Mouse (Mus musculus): ENCODE measurements around the gene Ppp6r3. TPM values are rescaled to one million over a fixed set of nuclear protein-coding genes. Genes with fewer than 3 reads are reported as not detected.
"Not testable (repeated sequence)": the region's sequence is repeated elsewhere in the genome, so short reads cannot be mapped to it uniquely, and the experiment has no call there.

The Ppp6r3 gene
- polyA plus RNA-seq, 1 experiment from 2014 or later: 68.7 TPM

DNA sequence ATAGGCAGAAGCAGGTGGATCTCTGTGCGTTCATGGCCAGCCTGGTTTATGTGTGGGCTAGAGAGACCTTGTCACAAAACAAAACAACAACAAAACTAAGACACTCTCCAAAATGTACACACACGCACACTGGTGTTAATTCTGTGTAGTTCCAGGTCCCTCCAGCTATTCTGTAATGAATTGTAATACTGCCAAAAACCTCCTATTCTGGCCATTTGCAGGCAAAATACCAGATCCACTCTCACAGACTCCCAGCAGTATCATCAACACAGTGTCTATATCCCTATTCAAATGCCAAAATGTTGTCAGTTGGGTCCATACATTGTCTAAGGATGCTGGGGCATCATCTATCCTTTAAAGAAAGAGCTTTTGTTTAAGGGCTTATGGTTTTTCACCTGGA, 30.6 kb downstream of the Ppp6r3 start:
- H3K4me2 ChIP-seq (replicated peaks; ENCODE audit: low read depth, low read length): no peak overlapping the region
- no peak for ATAC-seq (ENCODE audit: insufficient number of reproducible peaks, insufficient read depth, low FRiP score, low read depth)
- no peak overlapping the region for H3K9ac ChIP-seq (replicated peaks; ENCODE audit: low read depth, low read length)
- WGBS: 89% methylated on average over 2 of the region's 2 CpGs
- H3K27ac ChIP-seq (ENCODE audit: low read length): no peak overlapping the region
- H3K9me3 ChIP-seq (ENCODE audit: control insufficient read depth, low read depth, low read length): no peaks in the 10 kb centered on the region
- no peaks in the 10 kb centered on the region for H3K4me1 ChIP-seq (ENCODE audit: control insufficient read depth, insufficient read depth, low read length)
- no peak overlapping the region for H3K4me3 ChIP-seq (ENCODE audit: low read depth, low read length)
- peaks cover 9% of the 10 kb centered on the region; the same call in 1 of the 2 replicates for H3K36me3 ChIP-seq (ENCODE audit: control insufficient read depth, insufficient read depth, low read length)
- H3K27me3 ChIP-seq (ENCODE audit: control insufficient read depth, insufficient read depth, low read length): no peaks in the 10 kb centered on the region

DNA sequence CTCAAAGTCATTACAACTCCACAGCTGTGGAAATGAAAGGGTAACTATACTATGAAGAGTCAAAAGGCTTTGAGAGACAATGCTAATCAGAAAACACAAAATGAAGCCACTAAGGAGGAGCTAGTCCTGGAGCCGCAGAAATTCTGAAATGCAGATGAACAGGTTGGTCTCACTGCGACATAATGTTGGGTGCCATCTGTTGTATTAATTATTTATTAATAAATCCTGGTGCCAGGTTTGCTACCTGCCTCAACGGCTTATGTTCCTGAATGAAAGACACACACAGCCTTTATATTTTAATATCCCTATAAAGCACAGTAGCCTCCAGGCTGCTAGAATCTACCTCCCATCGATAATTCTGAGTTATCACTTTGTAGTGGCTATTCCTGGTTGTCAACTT, 33.0 kb downstream of the Ppp6r3 start:
- H3K9me3 ChIP-seq (ENCODE audit: control insufficient read depth, low read depth, low read length): no peaks in the 10 kb centered on the region
- no peak overlapping the region for H3K4me2 ChIP-seq (replicated peaks; ENCODE audit: low read depth, low read length)
- no peak overlapping the region for H3K9ac ChIP-seq (replicated peaks; ENCODE audit: low read depth, low read length)
- 97% methylated on average over 4 of the region's 4 CpGs for WGBS
- no peaks in the 10 kb centered on the region for H3K4me1 ChIP-seq (ENCODE audit: control insufficient read depth, insufficient read depth, low read length)
- peaks cover 12% of the 10 kb centered on the region; the same call in 1 of the 2 replicates for H3K36me3 ChIP-seq (ENCODE audit: control insufficient read depth, insufficient read depth, low read length)
- no peak overlapping the region for H3K27ac ChIP-seq (ENCODE audit: low read length)
- H3K4me3 ChIP-seq (ENCODE audit: low read depth, low read length): no peak overlapping the region
- no peaks in the 10 kb centered on the region for H3K27me3 ChIP-seq (ENCODE audit: control insufficient read depth, insufficient read depth, low read length)
- no peak for ATAC-seq (ENCODE audit: insufficient number of reproducible peaks, insufficient read depth, low FRiP score, low read depth)

DNA sequence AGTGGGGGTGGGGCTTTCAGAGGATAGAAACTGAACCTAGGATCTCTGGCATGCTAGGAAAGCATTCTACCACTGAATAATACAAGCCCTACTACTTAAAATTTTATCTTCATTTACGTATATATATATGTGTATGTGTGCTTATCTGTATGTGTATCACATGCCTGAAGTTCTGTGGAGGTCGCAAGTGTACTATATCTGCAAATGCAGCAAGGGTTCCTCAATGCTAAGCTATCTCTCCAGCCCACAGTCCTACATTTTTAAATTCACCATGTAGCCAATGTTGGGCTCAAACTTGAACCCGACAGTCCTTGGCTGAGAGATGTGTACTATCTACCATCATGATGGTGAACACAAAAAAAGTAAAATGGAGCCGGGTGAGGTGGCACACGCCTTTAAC, 34.6 kb downstream of the Ppp6r3 start:
- no peak overlapping the region for H3K4me3 ChIP-seq (ENCODE audit: low read depth, low read length)

DNA sequence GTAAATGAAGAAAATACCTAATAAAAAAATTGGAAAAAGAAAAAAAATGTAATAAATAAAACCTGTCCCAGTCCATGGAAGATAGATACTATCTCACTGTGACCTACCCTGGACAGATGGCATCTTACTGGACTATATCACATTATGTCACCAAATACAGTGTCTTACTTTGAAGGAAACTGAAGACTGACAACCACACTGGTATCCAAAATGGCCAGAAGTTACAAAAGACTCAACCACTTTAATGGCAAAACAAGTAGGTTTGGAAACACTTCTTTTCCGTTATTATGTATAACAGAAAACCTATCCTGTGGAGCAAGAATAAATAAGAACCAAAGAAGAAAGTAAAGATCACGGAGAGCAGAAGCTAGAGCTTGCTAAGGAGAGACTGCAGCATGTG, 35.3 kb downstream of the Ppp6r3 start:
- Histone ChIP-seq H3K27ac (ENCODE audit: low read length) (no peak overlapping the region), H3K4me2 (replicated peaks; ENCODE audit: low read depth, low read length) (no peak overlapping the region), H3K9ac (replicated peaks; ENCODE audit: low read depth, low read length) (no peak overlapping the region), H3K4me1 (ENCODE audit: control insufficient read depth, insufficient read depth, low read length) (no peaks in the 10 kb centered on the region), H3K9me3 (ENCODE audit: control insufficient read depth, low read depth, low read length) (no peaks in the 10 kb centered on the region), H3K27me3 (ENCODE audit: control insufficient read depth, insufficient read depth, low read length) (no peaks in the 10 kb centered on the region), H3K36me3 (ENCODE audit: control insufficient read depth, insufficient read depth, low read length) (peaks cover 13% of the 10 kb centered on the region; the same call in 1 of the 2 replicates), H3K4me3 (ENCODE audit: low read depth, low read length) (no peak overlapping the region)
- no peak for ATAC-seq (ENCODE audit: insufficient number of reproducible peaks, insufficient read depth, low FRiP score, low read depth)
- WGBS: 91% methylated on average over 2 of the region's 2 CpGs

More for the DNA sequence above, 34.6 kb downstream of the Ppp6r3 start:
- H3K4me2 ChIP-seq (replicated peaks; ENCODE audit: low read depth, low read length): no peak overlapping the region
- no peak overlapping the region for H3K9ac ChIP-seq (replicated peaks; ENCODE audit: low read depth, low read length)
- no peak for ATAC-seq (ENCODE audit: insufficient number of reproducible peaks, insufficient read depth, low FRiP score, low read depth)
- H3K36me3 ChIP-seq (ENCODE audit: control insufficient read depth, insufficient read depth, low read length): peaks cover 13% of the 10 kb centered on the region; the same call in 1 of the 2 replicates
- H3K27me3 ChIP-seq (ENCODE audit: control insufficient read depth, insufficient read depth, low read length): no peaks in the 10 kb centered on the region
- WGBS: 92% methylated on average over 5 of the region's 5 CpGs
- H3K9me3 ChIP-seq (ENCODE audit: control insufficient read depth, low read depth, low read length): no peaks in the 10 kb centered on the region
- no peak overlapping the region for H3K27ac ChIP-seq (ENCODE audit: low read length)
- no peaks in the 10 kb centered on the region for H3K4me1 ChIP-seq (ENCODE audit: control insufficient read depth, insufficient read depth, low read length)

DNA sequence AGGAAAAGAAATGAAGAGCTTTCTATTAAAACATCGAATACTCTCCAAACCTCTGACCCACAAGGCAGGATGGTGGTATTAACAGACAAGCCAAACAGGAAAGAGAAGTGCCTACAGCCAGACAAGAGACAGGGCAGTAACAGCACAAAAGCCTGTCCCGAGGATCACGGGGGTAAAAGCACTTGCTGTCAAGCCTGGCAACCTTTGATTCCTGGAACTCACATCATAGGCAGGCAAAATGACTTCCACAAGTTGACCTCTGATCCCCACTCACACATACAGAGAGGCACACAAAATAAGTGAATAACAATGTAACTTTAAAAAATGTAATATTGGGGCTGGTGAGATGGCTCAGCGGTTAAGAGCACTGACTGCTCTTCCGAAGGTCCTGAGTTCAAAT, 36.1 kb downstream of the Ppp6r3 start:
- WGBS: 86% methylated on average over 5 of the region's 5 CpGs
- ATAC-seq (ENCODE audit: insufficient number of reproducible peaks, insufficient read depth, low FRiP score, low read depth): no peak
- Histone ChIP-seq H3K9ac (replicated peaks; ENCODE audit: low read depth, low read length) (no peak overlapping the region), H3K4me3 (ENCODE audit: low read depth, low read length) (no peak overlapping the region), H3K4me2 (replicated peaks; ENCODE audit: low read depth, low read length) (no peak overlapping the region), H3K27me3 (ENCODE audit: control insufficient read depth, insufficient read depth, low read length) (no peaks in the 10 kb centered on the region), H3K4me1 (ENCODE audit: control insufficient read depth, insufficient read depth, low read length) (no peaks in the 10 kb centered on the region), H3K36me3 (ENCODE audit: control insufficient read depth, insufficient read depth, low read length) (peaks cover 13% of the 10 kb centered on the region; the same call in 1 of the 2 replicates), H3K27ac (ENCODE audit: low read length) (no peak overlapping the region), H3K9me3 (ENCODE audit: control insufficient read depth, low read depth, low read length) (no peaks in the 10 kb centered on the region)

DNA sequence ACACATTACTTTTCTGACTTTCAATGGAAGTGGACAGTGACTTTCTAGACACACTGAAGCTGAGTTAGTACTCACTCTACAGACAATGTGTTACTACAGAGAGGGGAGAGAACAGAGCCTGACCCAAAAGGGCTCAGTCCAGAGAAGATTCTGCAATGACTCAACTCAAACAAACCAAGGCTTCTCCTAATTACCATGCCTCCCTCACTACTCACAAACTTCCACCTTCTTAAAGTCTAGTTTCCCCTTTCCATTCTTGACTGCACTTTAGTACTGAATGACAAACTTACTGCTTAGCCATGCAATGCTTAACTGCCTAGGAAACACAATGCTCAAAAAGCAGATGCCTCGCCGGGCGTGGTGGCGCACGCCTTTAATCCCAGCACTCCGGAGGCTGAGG, 37.9 kb downstream of the Ppp6r3 start:
- no peak for ATAC-seq (ENCODE audit: insufficient number of reproducible peaks, insufficient read depth, low FRiP score, low read depth)
- no peak overlapping the region for H3K4me3 ChIP-seq (ENCODE audit: low read depth, low read length)
- H3K4me1 ChIP-seq (ENCODE audit: control insufficient read depth, insufficient read depth, low read length): no peaks in the 10 kb centered on the region
- H3K27me3 ChIP-seq (ENCODE audit: control insufficient read depth, insufficient read depth, low read length): no peaks in the 10 kb centered on the region
- no peak overlapping the region for H3K27ac ChIP-seq (ENCODE audit: low read length)
- peaks cover 10% of the 10 kb centered on the region; the same call in 1 of the 2 replicates for H3K36me3 ChIP-seq (ENCODE audit: control insufficient read depth, insufficient read depth, low read length)
- whole genome bisulfite sequencing: 94% methylated on average over 6 of the region's 6 CpGs
- H3K9me3 ChIP-seq (ENCODE audit: control insufficient read depth, low read depth, low read length): no peaks in the 10 kb centered on the region
- no peak overlapping the region for H3K9ac ChIP-seq (replicated peaks; ENCODE audit: low read depth, low read length)
- H3K4me2 ChIP-seq (replicated peaks; ENCODE audit: low read depth, low read length): no peak overlapping the region

DNA sequence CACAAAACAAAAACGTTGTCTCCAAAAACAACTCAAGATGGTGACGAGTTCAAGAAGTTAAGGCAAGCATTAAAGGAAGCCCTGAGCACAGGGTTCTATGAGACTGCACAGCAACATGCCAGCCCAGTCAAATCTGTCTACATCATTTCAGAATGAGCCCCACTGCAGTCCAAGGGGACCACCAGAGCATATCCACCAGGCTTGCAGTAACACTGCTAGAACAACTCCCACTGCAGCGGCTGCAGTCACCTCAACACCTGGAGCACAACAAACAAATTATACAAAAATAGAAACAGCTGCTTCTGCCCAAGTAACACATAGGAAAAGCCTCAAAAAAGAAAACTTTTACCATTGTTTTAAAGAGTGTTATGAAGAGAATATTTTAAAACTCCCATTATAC, 40.6 kb downstream of the Ppp6r3 start:
- Histone ChIP-seq H3K36me3 (ENCODE audit: control insufficient read depth, insufficient read depth, low read length) (peaks cover 3% of the 10 kb centered on the region; the same call in 1 of the 2 replicates), H3K9ac (replicated peaks; ENCODE audit: low read depth, low read length) (no peak overlapping the region), H3K4me2 (replicated peaks; ENCODE audit: low read depth, low read length) (no peak overlapping the region), H3K9me3 (ENCODE audit: control insufficient read depth, low read depth, low read length) (no peaks in the 10 kb centered on the region), H3K4me3 (ENCODE audit: low read depth, low read length) (no peak overlapping the region), H3K4me1 (ENCODE audit: control insufficient read depth, insufficient read depth, low read length) (0 out of 2 replicates have a peak, but pooled peaks cover under 1% of the 10 kb centered on the region), H3K27ac (ENCODE audit: low read length) (no peak overlapping the region), H3K27me3 (ENCODE audit: control insufficient read depth, insufficient read depth, low read length) (no peaks in the 10 kb centered on the region)
- 72% methylated on average over 3 of the region's 3 CpGs for WGBS
- no peak for ATAC-seq (ENCODE audit: insufficient number of reproducible peaks, insufficient read depth, low FRiP score, low read depth)

DNA sequence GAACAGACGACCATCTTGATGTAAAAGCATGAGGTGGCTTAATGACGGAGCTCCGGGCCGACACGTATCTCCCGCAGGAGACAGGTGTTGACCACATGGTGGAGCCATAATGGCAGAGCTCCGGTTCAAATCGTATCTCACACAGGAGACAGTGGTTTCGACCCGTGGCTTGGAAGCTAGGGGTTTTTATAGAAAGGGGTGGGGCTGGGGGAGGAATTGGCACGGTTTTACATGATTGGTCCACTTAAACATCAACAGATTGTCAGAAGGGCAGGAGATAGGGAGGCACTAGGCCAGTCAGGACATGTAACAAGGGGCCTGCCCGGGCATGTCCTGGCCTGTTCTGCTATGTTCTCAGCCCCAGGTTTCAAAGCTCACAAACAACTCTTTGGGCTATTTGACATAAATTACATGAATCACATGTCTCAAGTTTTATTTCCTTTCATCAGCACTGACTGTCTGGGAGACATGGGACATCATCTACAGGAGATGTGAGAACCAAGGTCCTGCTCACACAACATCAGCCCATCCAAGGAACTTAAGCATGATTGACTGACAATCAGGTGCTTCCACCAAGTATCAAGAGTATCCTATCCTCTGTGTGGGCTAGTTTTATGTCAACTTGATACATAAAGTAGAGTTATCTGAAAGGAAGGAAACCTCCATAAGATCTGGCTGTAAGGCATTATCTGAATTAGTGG, 42.1 kb downstream of the Ppp6r3 start:
- not testable (repeated sequence) for H3K27me3 ChIP-seq (ENCODE audit: control insufficient read depth, insufficient read depth, low read length); H3K4me3 ChIP-seq (ENCODE audit: low read depth, low read length); H3K4me2 ChIP-seq (replicated peaks; ENCODE audit: low read depth, low read length); H3K9ac ChIP-seq (replicated peaks; ENCODE audit: low read depth, low read length); H3K27ac ChIP-seq (ENCODE audit: low read length); H3K36me3 ChIP-seq (ENCODE audit: control insufficient read depth, insufficient read depth, low read length); H3K9me3 ChIP-seq (ENCODE audit: control insufficient read depth, low read depth, low read length); ATAC-seq (ENCODE audit: insufficient number of reproducible peaks, insufficient read depth, low FRiP score, low read depth); H3K4me1 ChIP-seq (ENCODE audit: control insufficient read depth, insufficient read depth, low read length)
- 87% methylated on average over 12 of the region's 12 CpGs for WGBS
